In genomic region chr1:36368969-36369645, GRCm38 (mm10) we compare ENCODE assay signal across 7 mouse cellular contexts. TPM values are rescaled to one million over a fixed set of nuclear protein-coding genes. Genes with fewer than 3 reads are reported as not detected.
A peak's percentile ranks its signal among the peaks of the same experiment; 100 is the strongest.
DNase-seq lines count a peak whose midpoint lies in the region; ATAC-seq lines count a peak whose summit lies in the region.

Gene Kansl3, minus strand, starts transcription at chr1:36369181.

- intact Hi-C loops in left cerebral cortex, postnatal 25 days (cut with DNase I): loop anchor here (2.0 to 5.0 kb wide), 2 partner anchors 102 to 143 kb away; partner anchors contain the start of genes Cnnm3 and Cnnm4

- peak within 1 kb of the TSS; percentile 87 for H3K9ac ChIP-seq in intestine, embryonic 14.5 days (ENCODE audit: low read length)

- peak within 1 kb of the TSS; percentile 66 for H3K27ac ChIP-seq in intestine, embryonic 14.5 days (ENCODE audit: low read depth)
- H3K27ac ChIP-seq in midbrain, embryonic 10.5 days (replicated peaks): peak within 1 kb of the TSS; percentile 98

- peaks cover 16% of the 10 kb centered on the region for H3K36me3 ChIP-seq in intestine, embryonic 14.5 days (ENCODE audit: control insufficient read depth, insufficient read depth, low read length)
- H3K36me3 ChIP-seq in midbrain, embryonic 10.5 days: peaks cover 32% of the 10 kb centered on the region

- H3K4me3 ChIP-seq in intestine, embryonic 14.5 days (ENCODE audit: low read depth, low read length): peak within 1 kb of the TSS; percentile 81
- H3K4me3 ChIP-seq in midbrain, embryonic 10.5 days: peak within 1 kb of the TSS; percentile 93

- H3K4me1 ChIP-seq in intestine, embryonic 14.5 days (replicated peaks; ENCODE audit: control insufficient read depth, insufficient read depth, low read length): peaks cover 7% of the 10 kb centered on the region
- H3K4me1 ChIP-seq in midbrain, embryonic 10.5 days: peaks cover 18% of the 10 kb centered on the region

- no peaks in the 10 kb centered on the region for H3K27me3 ChIP-seq in intestine, embryonic 14.5 days (replicated peaks; ENCODE audit: control insufficient read depth, insufficient read depth, low read length)
- 0 out of 2 replicates have a peak, but pooled peaks cover 5% of the 10 kb centered on the region for H3K27me3 ChIP-seq in midbrain, embryonic 10.5 days (ENCODE audit: low read depth, poor library complexity, severe bottlenecking)

- no peaks in the 10 kb centered on the region for H3K9me3 ChIP-seq in intestine, embryonic 14.5 days (ENCODE audit: control insufficient read depth, low read length)
- no peaks in the 10 kb centered on the region for H3K9me3 ChIP-seq in midbrain, embryonic 10.5 days (replicated peaks)

- WGBS in intestine, embryonic 14.5 days: 3% methylated on average over 61 of the region's 61 CpGs
- WGBS in midbrain, embryonic 10.5 days: 4% methylated on average over 61 of the region's 61 CpGs

- DNase-seq in adrenal gland, adult 18-20 months (ENCODE audit: low spot score in 2 of 2): peak; percentile 92 to 94
- DNase-seq in embryo, embryonic 11 days: peak; percentile 95
- peak; percentile 84 for DNase-seq in gastrocnemius, postnatal 25 days
- peak; percentile 98 for DNase-seq in intestine, embryonic 14.5 days (ENCODE audit: low spot score)
- peak; percentile 84 to 87 for DNase-seq in left cerebral cortex, postnatal 25 days (ENCODE audit: low spot score in 2 of 2)
- DNase-seq in midbrain, embryonic 10.5 days (ENCODE audit: low spot score): peak; percentile 93
- peak; percentile 91 for DNase-seq in right cerebral cortex, postnatal 4 days

- H3K4me2 ChIP-seq in intestine, embryonic 14.5 days (ENCODE audit: low read length): peak within 1 kb of the TSS; percentile 84

- ATAC-seq in intestine, embryonic 14.5 days (replicated peaks; ENCODE audit: low FRiP score, low TSS enrichment, low read depth): peak; percentile 95

RNA-seq across cellular contexts. Expression of gene Kansl3, which starts in this region (rescaled TPM):
- total RNA-seq in adrenal gland, adult 18-20 months (2021): 100 to 1,000 TPM in 1 of 2 experiments, 10 to 100 TPM in 1; 97.7 to 107 TPM
- 10 to 100 TPM; 29.7 to 35.3 TPM for total RNA-seq in gastrocnemius, postnatal 25 days (2021)
- 41.4 and 45.9 TPM in 2 replicates for polyA plus RNA-seq in intestine, embryonic 14.5 days (2014; fragmentation: Nextera tagmentation; extraction: Ambion mirVana)
- 10 to 100 TPM; 60.9 to 62.9 TPM for total RNA-seq in left cerebral cortex, postnatal 25 days (2021)
- 49.7 and 53.6 TPM in 2 replicates for polyA plus RNA-seq in midbrain, embryonic 10.5 days (2016; fragmentation: Nextera tagmentation; extraction: Ambion mirVana)

Comparison
In these comparisons a context has a peak if more than half of its experiments do, and no peak if none do; other contexts are left out.
1. Peak in every context shown above with its lines: DNase-seq, ATAC-seq, H3K4me3 ChIP-seq and H3K27ac ChIP-seq.